Mouse (Mus musculus) forebrain, embryonic 15.5 days (tissue): ENCODE measurements around the gene Csnk1d. TPM values are rescaled to one million over a fixed set of nuclear protein-coding genes. Genes with fewer than 3 reads are reported as not detected.

Experiments used
- ATAC-seq: fragments of 200-750 bp; cut with Nextera tagmentation; replicated peaks from 2 replicates; pipeline ENCODE4 v1.8.0; 2017; ENCODE audit warnings: mild to moderate bottlenecking, moderate TSS enrichment, moderate library complexity
- H3K27ac ChIP-seq: fragments of 300-500 bp; sonication (generic); replicated peaks from 2 replicates; pipeline ENCODE4 v1.5.1; 2015; ENCODE audit warnings: mild to moderate bottlenecking, inconsistent platforms
- H3K27me3 ChIP-seq: fragments of 300-500 bp; sonication (generic); 2 replicates; pipeline ENCODE4 v1.6.1; 2015; ENCODE audit warnings: inconsistent platforms
- H3K36me3 ChIP-seq: fragments of 300-500 bp; sonication (generic); 2 replicates; pipeline ENCODE4 v1.6.1; 2015; ENCODE audit warnings: mild to moderate bottlenecking, inconsistent platforms
- H3K4me1 ChIP-seq: fragments of 300-500 bp; sonication (generic); 2 replicates; pipeline ENCODE4 v1.6.1; 2015; ENCODE audit warnings: inconsistent platforms
- H3K4me2 ChIP-seq: fragments of 300-500 bp; sonication (generic); replicated peaks from 2 replicates; pipeline ENCODE4 v1.6.1; 2015; ENCODE audit warnings: mild to moderate bottlenecking, inconsistent platforms
- H3K4me3 ChIP-seq: fragments of 300-500 bp; sonication (generic); 2 replicates; pipeline ENCODE4 v1.5.1; 2015; ENCODE audit warnings: mild to moderate bottlenecking, inconsistent platforms
- H3K9ac ChIP-seq: fragments of 300-500 bp; sonication (generic); replicated peaks from 2 replicates; pipeline ENCODE4 v1.6.1; 2015; ENCODE audit warnings: mild to moderate bottlenecking, inconsistent platforms
- H3K9me3 ChIP-seq: fragments of 300-500 bp; sonication (generic); 2 replicates; pipeline ENCODE4 v1.6.1; 2016; ENCODE audit warnings: inconsistent platforms
- WGBS: fragments of 180-500 bp; shearing (Covaris S2); methylation state at CpG from one replicate; pipeline ENCODE4 v1.1.7; 2015; ENCODE audit warnings: mixed read lengths; 5-methylcytosine and 5-hydroxymethylcytosine counted together
- polyA plus RNA-seq: library from polyadenylated mRNA; unstranded; fragments of >200 nt; fragmentation: Nextera tagmentation; extraction: Ambion mirVana; gene quantifications from 2 replicates; pipeline ENCODE4 v1.2.1, GENCODE M21; 2015

The Csnk1d gene
- polyA plus RNA-seq, 1 experiment from 2014 or later = 157 TPM

DNA sequence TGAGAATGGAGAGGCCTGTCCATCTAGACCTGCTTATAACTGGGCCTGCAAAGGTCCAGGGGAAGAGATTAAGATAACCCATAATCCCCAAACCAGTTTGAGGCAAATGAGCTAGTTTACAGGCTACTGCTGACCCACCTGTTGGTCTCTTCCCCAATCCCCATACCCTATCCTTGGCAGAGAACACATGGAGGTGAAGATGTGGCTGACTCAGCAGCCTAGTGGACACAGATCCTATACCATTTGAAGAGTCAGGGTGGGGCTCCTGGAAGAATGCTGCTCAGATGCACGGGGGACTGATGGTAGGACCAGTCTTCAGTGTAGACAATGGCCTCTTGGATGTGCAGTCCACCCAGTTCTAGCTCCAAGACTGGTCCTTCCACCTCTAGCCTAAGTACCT, 30.9 kb downstream of the Csnk1d start:
- Histone ChIP-seq H3K4me1 (no peaks in the 10 kb centered on the region), H3K4me2 (no peak overlapping the region), H3K27me3 (no peaks in the 10 kb centered on the region), H3K27ac (no peak overlapping the region), H3K9ac (no peak overlapping the region), H3K36me3 (peaks cover 59% of the 10 kb centered on the region), H3K4me3 (no peak overlapping the region), H3K9me3 (no peaks in the 10 kb centered on the region)
- WGBS = 52% methylated on average over 1 of the region's 1 CpGs
- ATAC-seq = no peak

DNA sequence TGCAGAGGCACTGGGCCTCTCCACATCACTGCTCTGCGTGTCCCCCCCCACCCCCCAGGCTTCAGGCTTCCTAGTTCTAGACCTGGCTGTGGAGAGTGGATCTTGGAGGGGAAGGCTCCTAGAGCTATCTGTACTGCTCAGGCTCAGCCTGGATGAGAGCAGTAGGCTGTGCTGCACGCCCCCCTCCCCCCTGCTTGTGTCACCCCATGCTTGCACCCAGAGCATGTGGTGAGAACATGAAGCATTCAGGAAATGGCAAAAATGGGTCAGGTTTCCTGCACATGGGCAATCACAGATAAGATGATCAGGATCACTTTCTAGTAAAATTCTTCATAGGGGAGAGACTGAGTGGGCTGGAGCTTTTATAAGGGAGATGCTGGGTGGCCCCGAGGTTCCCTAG, 31.6 kb downstream of the Csnk1d start:
- WGBS = 81% methylated on average over 3 of the region's 3 CpGs
- no peaks in the 10 kb centered on the region for H3K4me1 ChIP-seq
- no peaks in the 10 kb centered on the region for H3K27me3 ChIP-seq
- H3K4me2 ChIP-seq = no peak overlapping the region
- H3K27ac ChIP-seq = no peak overlapping the region
- no peaks in the 10 kb centered on the region for H3K9me3 ChIP-seq
- ATAC-seq = no peak
- H3K9ac ChIP-seq = no peak overlapping the region
- no peak overlapping the region for H3K4me3 ChIP-seq
- peaks cover 52% of the 10 kb centered on the region for H3K36me3 ChIP-seq

DNA sequence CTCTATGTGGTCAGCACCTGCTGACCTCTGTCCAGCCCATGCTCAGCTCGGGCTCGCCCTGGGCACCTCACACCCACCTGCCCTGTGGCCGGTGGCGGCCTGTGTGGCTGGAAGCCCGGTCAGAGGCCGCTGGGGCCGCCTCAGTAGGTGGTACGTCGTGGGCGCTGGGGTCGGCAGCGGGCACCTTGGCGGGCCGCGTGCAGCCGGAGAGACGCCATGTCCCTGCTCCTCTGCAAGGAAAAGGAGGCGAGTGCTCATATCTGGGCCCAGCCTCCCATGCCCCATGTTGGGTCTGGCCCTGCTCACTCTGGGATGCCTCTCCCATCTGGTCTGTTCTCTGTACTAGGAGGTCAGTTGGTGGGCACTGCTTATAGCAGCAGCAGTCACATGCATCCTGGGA, 32.1 kb downstream of the Csnk1d start:
- Histone ChIP-seq H3K27me3 (no peaks in the 10 kb centered on the region), H3K4me3 (no peak overlapping the region), H3K9me3 (no peaks in the 10 kb centered on the region), H3K36me3 (peaks cover 47% of the 10 kb centered on the region), H3K27ac (no peak overlapping the region), H3K4me2 (no peak overlapping the region), H3K9ac (no peak overlapping the region), H3K4me1 (no peaks in the 10 kb centered on the region)
- WGBS = 89% methylated on average over 18 of the region's 18 CpGs
- ATAC-seq = no peak

- WGBS = 82% methylated on average over 15 of the region's 15 CpGs
Measured at GRCm38 (mm10) chr11:120957731-120958257, 33.3 kb downstream of the Csnk1d start.

GRCm38 (mm10) chr11:120957052-120957451, 34.1 kb downstream of the Csnk1d start:
- Histone ChIP-seq H3K9me3 (no peaks in the 10 kb centered on the region), H3K9ac (no peak overlapping the region), H3K4me1 (no peaks in the 10 kb centered on the region), H3K4me2 (no peak overlapping the region), H3K36me3 (peaks cover 27% of the 10 kb centered on the region), H3K27me3 (no peaks in the 10 kb centered on the region), H3K27ac (no peak overlapping the region), H3K4me3 (no peak overlapping the region)
- 83% methylated on average over 8 of the region's 8 CpGs for WGBS
- ATAC-seq = no peak

More at GRCm38 (mm10) chr11:120957731-120958257, 33.3 kb downstream of the Csnk1d start:
- no peak for ATAC-seq
- Histone ChIP-seq H3K4me2 (no peak overlapping the region), H3K27ac (no peak overlapping the region), H3K27me3 (no peaks in the 10 kb centered on the region), H3K4me3 (no peak overlapping the region), H3K36me3 (peaks cover 35% of the 10 kb centered on the region), H3K9me3 (no peaks in the 10 kb centered on the region), H3K4me1 (no peaks in the 10 kb centered on the region), H3K9ac (no peak overlapping the region)

DNA sequence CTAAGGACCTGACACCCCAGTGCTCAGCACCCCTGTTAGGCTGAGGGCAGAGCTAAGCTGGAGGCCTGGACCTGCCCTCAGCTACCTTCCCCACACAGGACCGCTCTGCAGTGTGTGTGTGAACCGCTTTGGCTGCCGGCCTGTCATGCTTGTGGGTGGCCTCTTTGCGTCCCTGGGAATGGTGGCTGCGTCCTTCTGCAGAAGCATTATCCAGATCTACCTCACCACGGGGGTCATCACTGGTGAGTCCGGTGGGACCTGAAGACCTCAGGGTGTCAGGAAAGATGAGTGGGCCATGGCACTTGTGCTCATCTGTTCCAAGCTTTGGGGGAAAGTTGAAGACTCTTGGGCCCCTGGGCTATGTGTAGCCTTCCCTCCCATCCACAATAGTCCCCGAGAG, 35.4 kb downstream of the Csnk1d start:
- peaks cover 13% of the 10 kb centered on the region for H3K4me1 ChIP-seq
- H3K36me3 ChIP-seq = peaks cover 14% of the 10 kb centered on the region
- no peaks in the 10 kb centered on the region for H3K9me3 ChIP-seq
- 95% methylated on average over 8 of the region's 8 CpGs for WGBS
- H3K27ac ChIP-seq = no peak overlapping the region
- no peaks in the 10 kb centered on the region for H3K27me3 ChIP-seq
- H3K4me2 ChIP-seq = no peak overlapping the region
- ATAC-seq = no peak
- H3K9ac ChIP-seq = no peak overlapping the region
- no peak overlapping the region for H3K4me3 ChIP-seq

DNA sequence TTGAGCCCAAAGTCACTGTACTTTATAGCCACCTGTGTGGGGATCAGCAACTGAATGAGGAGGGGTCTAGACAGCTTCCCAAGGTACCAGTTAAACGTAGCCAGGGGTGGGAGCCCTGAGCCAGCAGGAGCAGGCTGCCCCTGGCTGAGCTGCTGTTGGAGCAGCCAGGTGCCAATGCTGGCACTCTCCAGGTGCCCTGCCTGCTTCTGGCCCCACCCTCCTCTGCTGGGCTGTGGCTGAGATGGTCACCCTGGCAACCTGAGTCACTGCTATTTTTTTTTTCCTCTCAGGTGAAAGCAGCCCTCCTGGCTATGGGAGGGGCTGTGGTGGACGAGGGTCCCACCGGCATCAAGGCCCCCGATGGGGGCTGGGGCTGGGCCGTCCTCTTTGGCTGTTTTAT, 36.2 kb downstream of the Csnk1d start:
- WGBS = 79% methylated on average over 5 of the region's 5 CpGs

GRCm38 (mm10) chr11:120951731-120952730, 39.1 kb downstream of the Csnk1d start:
- Histone ChIP-seq H3K27ac (no peak overlapping the region), H3K36me3 (peaks cover 4% of the 10 kb centered on the region), H3K27me3 (peaks cover 25% of the 10 kb centered on the region), H3K4me2 (peak overlapping the region; percentile 69), H3K4me3 (no peak overlapping the region), H3K9me3 (no peaks in the 10 kb centered on the region), H3K4me1 (peaks cover 28% of the 10 kb centered on the region), H3K9ac (no peak overlapping the region)
- 84% methylated on average over 9 of the region's 9 CpGs for WGBS
- ATAC-seq = no peak

More for the DNA sequence above, 36.2 kb downstream of the Csnk1d start:
- Histone ChIP-seq H3K36me3 (peaks cover 11% of the 10 kb centered on the region), H3K9me3 (no peaks in the 10 kb centered on the region), H3K4me2 (no peak overlapping the region), H3K9ac (no peak overlapping the region), H3K4me1 (peaks cover 19% of the 10 kb centered on the region), H3K27me3 (peaks cover 6% of the 10 kb centered on the region; the same call in 1 of the 2 replicates), H3K4me3 (no peak overlapping the region), H3K27ac (no peak overlapping the region)
- ATAC-seq = no peak

- peaks cover 25% of the 10 kb centered on the region for H3K27me3 ChIP-seq
- H3K4me2 ChIP-seq = peak overlapping the region; percentile 69
- peak; percentile 50 for ATAC-seq
- H3K36me3 ChIP-seq = peaks cover 2% of the 10 kb centered on the region; the same call in 1 of the 2 replicates
- peak overlapping the region; percentile 50 for H3K9ac ChIP-seq
- no peaks in the 10 kb centered on the region for H3K9me3 ChIP-seq
- H3K4me3 ChIP-seq = peak overlapping the region; percentile 51
- H3K27ac ChIP-seq = peak overlapping the region; percentile 41; the same call in 1 of the 2 replicates
- 16% methylated on average over 8 of the region's 8 CpGs for WGBS
- peaks cover 28% of the 10 kb centered on the region for H3K4me1 ChIP-seq
Measured at GRCm38 (mm10) chr11:120951237-120951636, 39.9 kb downstream of the Csnk1d start.

GRCm38 (mm10) chr11:120950281-120951202, 40.6 kb downstream of the Csnk1d start:
- Histone ChIP-seq H3K27me3 (peaks cover 25% of the 10 kb centered on the region), H3K9me3 (no peaks in the 10 kb centered on the region), H3K36me3 (no peaks in the 10 kb centered on the region), H3K9ac (peak overlapping the region; percentile 50), H3K4me3 (peak overlapping the region; percentile 51), H3K27ac (peak overlapping the region; percentile 41; the same call in 1 of the 2 replicates), H3K4me1 (peaks cover 28% of the 10 kb centered on the region), H3K4me2 (peak overlapping the region; percentile 69)
- ATAC-seq = peak; percentile 85
- WGBS = 1% methylated on average over 39 of the region's 39 CpGs

DNA sequence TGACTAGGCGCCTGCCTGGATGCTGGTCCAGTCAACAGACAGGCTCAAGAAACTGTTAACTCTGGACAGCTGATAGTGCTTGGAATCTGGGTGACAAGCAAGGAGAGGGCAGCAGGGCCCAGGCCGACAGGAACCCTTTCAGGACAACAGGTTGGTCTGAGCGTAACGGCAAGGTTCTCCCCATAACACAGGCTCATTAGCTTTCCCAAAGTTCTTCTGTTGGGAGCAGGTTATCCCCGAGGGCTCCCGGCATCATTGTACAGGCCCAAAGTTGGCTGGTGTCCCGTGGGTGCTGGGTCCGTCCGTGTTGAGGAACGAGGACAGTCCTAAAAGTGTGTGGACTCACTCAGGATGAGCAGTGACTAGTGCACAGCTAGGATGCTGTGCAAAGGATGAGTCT, 41.3 kb downstream of the Csnk1d start:
- no peak for ATAC-seq
- WGBS = 18% methylated on average over 10 of the region's 10 CpGs
- no peak overlapping the region for H3K27ac ChIP-seq
- peaks cover 25% of the 10 kb centered on the region for H3K27me3 ChIP-seq
- peak overlapping the region; percentile 69; the same call in 1 of the 2 replicates for H3K4me2 ChIP-seq
- H3K36me3 ChIP-seq = no peaks in the 10 kb centered on the region
- peaks cover 28% of the 10 kb centered on the region for H3K4me1 ChIP-seq
- no peak overlapping the region for H3K4me3 ChIP-seq
- H3K9me3 ChIP-seq = no peaks in the 10 kb centered on the region
- no peak overlapping the region for H3K9ac ChIP-seq
